Comparison of ENCODE assay signal across 8 mouse cellular contexts in genomic region chr19:6384128-6384527, GRCm38 (mm10). TPM values are rescaled to one million over a fixed set of nuclear protein-coding genes. Genes with fewer than 3 reads are reported as not detected.
DNase-seq lines count a peak whose midpoint lies in the region; ATAC-seq and TF ChIP-seq lines count a peak whose summit lies in the region.

TSS of gene Pygm (plus strand) at chr19:6384399.

- H3K4me3 ChIP-seq in thymus, adult 2 months (ENCODE audit: control insufficient read depth, insufficient read depth, low read length) = no peak within 1 kb of the TSS
- peak within 1 kb of the TSS; percentile 71 for H3K4me3 ChIP-seq in gastrocnemius, adult 2 months
- peak within 1 kb of the TSS; percentile 32 for H3K4me3 ChIP-seq in layer of hippocampus, adult 2 months
- no peak within 1 kb of the TSS for H3K4me3 ChIP-seq in lung, postnatal 0 days (ENCODE audit: low read depth, low read length)

- peak; percentile 28 to 29; a peak in 2 of 4 replicates for ATAC-seq in hematopoietic stem cell, adult 5-6 weeks (replicated peaks in 1 of 2; ENCODE audit: insufficient read depth in 1 of 2, low FRiP score in 2 of 2, low TSS enrichment in 1 of 2, low read depth in 1 of 2, poor library complexity in 2 of 2, severe bottlenecking in 2 of 2)
- ATAC-seq in lung, postnatal 0 days = peak; percentile 83
- no peak for ATAC-seq in monocyte, adult 5-6 weeks (replicated peaks; ENCODE audit: insufficient number of reproducible peaks, low FRiP score, low TSS enrichment, poor library complexity, severe bottlenecking)

- no peaks in the 10 kb centered on the region for H3K27me3 ChIP-seq in thymus, adult 2 months (ENCODE audit: control insufficient read depth, insufficient read depth, low read length)
- H3K27me3 ChIP-seq in lung, postnatal 0 days (replicated peaks; ENCODE audit: insufficient read depth, low read length) = no peaks in the 10 kb centered on the region

- peaks cover 4% of the 10 kb centered on the region; the same call in 1 of the 2 replicates for H3K36me3 ChIP-seq in thymus, adult 2 months (ENCODE audit: control insufficient read depth, insufficient read depth, low read length)
- H3K36me3 ChIP-seq in lung, postnatal 0 days (ENCODE audit: insufficient read depth, low read length) = no peaks in the 10 kb centered on the region

- H3K27ac ChIP-seq in thymus, adult 2 months (ENCODE audit: control insufficient read depth, insufficient read depth, low read length) = no peak within 1 kb of the TSS
- H3K27ac ChIP-seq in gastrocnemius, adult 2 months = peak within 1 kb of the TSS; percentile 98
- peak within 1 kb of the TSS; percentile 55; the same call in 1 of the 2 replicates for H3K27ac ChIP-seq in layer of hippocampus, adult 2 months
- peak within 1 kb of the TSS; percentile 52 for H3K27ac ChIP-seq in lung, postnatal 0 days (ENCODE audit: low read length)

- H3K4me2 ChIP-seq in lung, postnatal 0 days (replicated peaks; ENCODE audit: low read depth, low read length) = peak within 1 kb of the TSS; percentile 36

- TF ChIP-seq EP300 in lung, postnatal 0 days (IDR thresholded peaks at IDR 0.05) = no peak

- no peak for DNase-seq in thymus, adult 2 months
- DNase-seq in thymus, postnatal 14 days = no peak
- DNase-seq in gastrocnemius, adult 2 months = peak; percentile 96
- peak in 1 of 2 experiments; percentile 51 for DNase-seq in layer of hippocampus, adult 2 months (ENCODE audit: low spot score in 2 of 2)
- peak; percentile 77 for DNase-seq in lung, postnatal 0 days (ENCODE audit: low spot score)
- peak; percentile 63 for DNase-seq in right cerebral cortex, postnatal 25 days

- WGBS in thymus, adult 2 months = 27% methylated on average over 7 of the region's 7 CpGs
- WGBS in lung, postnatal 0 days = 14% methylated on average over 7 of the region's 7 CpGs

- intact Hi-C loops in gastrocnemius, adult 2 months (cut with DNase I) = loop anchor here (1.0 kb wide), 1 partner anchor 8 kb away; no protein-coding TSS in a partner anchor

- H3K9me3 ChIP-seq in lung, postnatal 0 days (ENCODE audit: low read length) = no peaks in the 10 kb centered on the region

- TF ChIP-seq CTCF in thymus, adult 2 months (IDR thresholded peaks at IDR 0.05; ENCODE audit: borderline replicate concordance, control insufficient read depth, extremely low read depth, insufficient read depth, low read length, poor library complexity) = no peak
- no peak; the same call in 1 of the 2 replicates for TF ChIP-seq CTCF in gastrocnemius, adult 2 months (IDR thresholded peaks at IDR 0.05)
- no peak for TF ChIP-seq CTCF in layer of hippocampus, adult 2 months (conservative IDR thresholded peaks at IDR 0.05)
- TF ChIP-seq CTCF in lung, postnatal 0 days (IDR thresholded peaks at IDR 0.05) = no peak

- TF ChIP-seq POLR2A in thymus, adult 2 months (IDR thresholded peaks at IDR 0.05; ENCODE audit: control insufficient read depth, extremely low read depth, insufficient read depth, low read length, poor library complexity) = no peak

- peaks cover 20% of the 10 kb centered on the region for H3K4me1 ChIP-seq in thymus, adult 2 months (replicated peaks; ENCODE audit: control insufficient read depth, insufficient read depth, low read length)
- peaks cover 14% of the 10 kb centered on the region; the same call in 1 of the 2 replicates for H3K4me1 ChIP-seq in lung, postnatal 0 days (ENCODE audit: insufficient read depth, low read depth, low read length)

- H3K9ac ChIP-seq in lung, postnatal 0 days (replicated peaks; ENCODE audit: low read depth) = 0 out of 2 replicates have a peak within 1 kb of the TSS, but pooled peaks have one; percentile 26

RNA-seq across cellular contexts. Expression of gene Pygm, which starts in this region (rescaled TPM):
- 6.5 and 41.6 TPM in 2 replicates for polyA plus RNA-seq in thymus, adult 2 months (2012; rRNA removed)
- total RNA-seq in gastrocnemius, adult 2 months (2021) = over 10,000 TPM in 1 of 2 experiments, 1,000 to 10,000 TPM in 1; 6,181 to 10,031 TPM
- total RNA-seq in hematopoietic stem cell, adult 5-6 weeks (2017) = 6.7 and 9.9 TPM in 2 replicates
- 10 to 100 TPM; 13.0 to 18.8 TPM for total RNA-seq in layer of hippocampus, adult 2 months (2021)
- 20.5 and 32.1 TPM in 2 replicates for polyA plus RNA-seq in lung, postnatal 0 days (2015; fragmentation: Nextera tagmentation; extraction: Ambion mirVana)
- 4.5 to 17.7 TPM (median 7.7 TPM) in 3 replicates for total RNA-seq in monocyte, adult 5-6 weeks (2017)

Comparison
In these comparisons a context has a peak if more than half of its experiments do, and no peak if none do; other contexts are left out.
1. RNA of gene Pygm (total RNA-seq): 6,181 to 10,031 TPM in gastrocnemius, adult 2 months; 13.0 to 18.8 TPM in layer of hippocampus, adult 2 months, 4.5 to 17.7 TPM in monocyte, adult 5-6 weeks and 6.7 to 9.9 TPM in hematopoietic stem cell, adult 5-6 weeks; every median in the first group is over 100 times any median in the second.
2. DNase-seq: peak in gastrocnemius, adult 2 months (single experiment), lung, postnatal 0 days (single experiment) and right cerebral cortex, postnatal 25 days (single experiment); none in thymus, adult 2 months (single experiment) and thymus, postnatal 14 days (single experiment).
3. H3K4me3 ChIP-seq: peak in gastrocnemius, adult 2 months (single experiment) and layer of hippocampus, adult 2 months (single experiment); none in thymus, adult 2 months (single experiment) and lung, postnatal 0 days (single experiment).